Mouse (Mus musculus) hindbrain, embryonic 10.5 days (tissue): ENCODE measurements around the gene 4921501E09Rik. TPM values are rescaled to one million over a fixed set of nuclear protein-coding genes. Genes with fewer than 3 reads are reported as not detected.

Experiments
- polyA plus RNA-seq: library from polyadenylated mRNA; unstranded; fragments of >200 nt; fragmentation: Nextera tagmentation; extraction: Ambion mirVana; gene quantifications from 2 replicates; pipeline ENCODE4 v1.2.1, GENCODE M21; 2016

The 4921501E09Rik gene
- polyA plus RNA-seq, 1 experiment from 2014 or later, result not detected

Other genes with a start within 250 kb of the 4921501E09Rik start
- 12.9 and 14.5 TPM in 2 replicates for gene Zfp799, start 237.8 kb downstream of the 4921501E09Rik start, polyA plus RNA-seq
- 6.9 and 7.4 TPM in 2 replicates for gene Zfp870, start 176.4 kb downstream of the 4921501E09Rik start, polyA plus RNA-seq
- gene Cyp4f14, start 150.7 kb downstream of the 4921501E09Rik start, polyA plus RNA-seq, result not detected in 2 replicates
- gene Cyp4f13, start 120.7 kb downstream of the 4921501E09Rik start, polyA plus RNA-seq, result 3.5 and 4.3 TPM in 2 replicates
- gene Zfp472, start 102.2 kb downstream of the 4921501E09Rik start, polyA plus RNA-seq, result 10.7 and 11.8 TPM in 2 replicates
- gene Zfp952, start 74.9 kb downstream of the 4921501E09Rik start, polyA plus RNA-seq, result 13.2 and 13.9 TPM in 2 replicates
- 12.6 and 16.2 TPM in 2 replicates for gene Zfp763, start 34.7 kb downstream of the 4921501E09Rik start, polyA plus RNA-seq
- 6.8 and 8.0 TPM in 2 replicates for gene Zfp563, start 21.3 kb upstream of the 4921501E09Rik start, polyA plus RNA-seq
- gene Morc2b, start 71.6 kb upstream of the 4921501E09Rik start, polyA plus RNA-seq, result 0.04 TPM in 1 of 2 replicates, not detected in the other
- gene Olfr55, start 100.4 kb upstream of the 4921501E09Rik start, polyA plus RNA-seq, result not detected in 2 replicates
- gene Olfr239, start 123.2 kb upstream of the 4921501E09Rik start, polyA plus RNA-seq, result not detected in 2 replicates
- gene Olfr1564, start 153.6 kb upstream of the 4921501E09Rik start, polyA plus RNA-seq, result not detected in 2 replicates
- 12.7 and 16.4 TPM in 2 replicates for gene Zfp955a, start 187.1 kb upstream of the 4921501E09Rik start, polyA plus RNA-seq
- gene Olfr63, start 196.6 kb upstream of the 4921501E09Rik start, polyA plus RNA-seq, result 0.02 and 0.05 TPM in 2 replicates
- gene Zfp955b, start 221.5 kb upstream of the 4921501E09Rik start, polyA plus RNA-seq, result 8.9 and 9.6 TPM in 2 replicates